Mouse (Mus musculus) CH12F3 (cell line): ENCODE measurements around the gene Nxt1.

ENCODE experiments used
- in situ Hi-C: fragments of 300-500 bp; cut with MboI; formaldehyde crosslinking; loops from 2 replicates; pipeline ENCODE4 v1.14.3; 2020; ENCODE audit warnings: low sequenced_read_pairs

Nxt1 gene

DNA sequence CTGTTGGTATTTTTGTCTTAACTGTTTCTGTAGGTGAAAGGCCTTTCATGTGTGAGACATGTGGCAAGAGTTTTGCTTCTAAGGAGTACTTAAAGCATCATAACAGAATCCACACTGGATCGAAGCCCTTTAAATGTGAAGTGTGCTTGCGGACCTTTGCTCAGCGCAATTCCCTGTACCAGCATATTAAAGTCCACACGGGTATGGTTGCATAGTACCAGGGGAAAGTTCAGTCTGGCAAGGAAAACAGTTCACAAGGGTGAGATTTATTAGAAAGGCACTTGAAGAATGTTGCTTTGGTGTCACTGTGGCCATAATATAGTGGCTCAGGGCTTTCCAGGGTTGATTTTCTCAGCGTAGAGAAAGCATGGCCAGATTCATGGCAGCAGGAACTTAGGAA is 15.6 kb downstream of the Nxt1 start:
- in situ Hi-C loops = no loop called here

DNA sequence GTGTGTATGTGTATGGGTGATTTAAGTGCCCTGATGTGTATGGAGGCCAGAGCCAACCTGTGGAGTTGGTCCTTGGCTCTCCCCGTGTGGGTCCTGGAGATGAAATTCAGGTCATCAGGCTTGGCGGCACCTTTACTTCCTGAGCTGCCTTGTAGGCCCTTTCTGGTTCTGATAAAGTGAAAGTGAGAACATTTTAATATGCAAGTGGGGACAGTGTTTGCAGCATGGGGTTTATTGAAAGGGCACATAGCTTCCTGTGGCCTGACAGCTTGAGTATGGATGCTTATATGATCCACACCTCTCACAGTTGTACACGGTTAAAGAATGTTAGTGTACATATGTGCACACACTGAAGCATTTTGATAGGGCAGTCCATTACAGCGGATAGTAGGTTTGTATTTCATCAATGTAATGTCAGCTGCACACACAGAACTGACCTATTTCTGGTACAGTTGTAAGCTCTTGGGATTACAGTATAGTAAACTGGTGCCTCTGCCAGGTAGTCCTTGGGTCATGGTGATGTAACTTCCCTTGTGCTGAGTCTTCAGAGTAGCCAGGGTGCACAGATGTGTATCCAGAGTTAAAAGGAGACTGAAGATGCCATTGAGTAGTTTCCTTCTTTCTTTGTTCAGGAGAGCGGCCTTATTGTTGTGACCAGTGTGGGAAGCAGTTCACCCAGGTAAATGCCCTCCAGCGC is 17.2 kb downstream of the Nxt1 start:
- in situ Hi-C loops = no loop called here

DNA sequence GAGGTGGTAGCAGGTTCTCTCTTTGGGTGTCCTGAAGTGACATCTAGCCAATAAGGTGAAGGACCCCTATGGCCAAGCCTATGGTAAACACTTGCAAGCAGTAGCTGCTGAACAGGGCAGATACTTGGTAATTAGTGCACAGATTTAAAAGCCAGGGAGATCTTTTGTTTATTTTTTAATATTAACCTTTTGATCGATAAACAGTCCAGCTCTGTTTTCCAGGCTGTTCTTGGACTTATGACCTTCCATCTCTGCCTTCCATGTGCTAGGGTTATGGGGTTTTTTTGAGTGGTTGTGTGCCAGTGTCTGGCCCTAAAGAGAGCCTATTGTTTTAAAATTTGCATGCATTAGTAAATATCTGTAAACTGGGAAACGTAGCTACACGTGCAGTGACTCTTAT is 17.9 kb downstream of the Nxt1 start:
- in situ Hi-C loops = no loop called here

DNA sequence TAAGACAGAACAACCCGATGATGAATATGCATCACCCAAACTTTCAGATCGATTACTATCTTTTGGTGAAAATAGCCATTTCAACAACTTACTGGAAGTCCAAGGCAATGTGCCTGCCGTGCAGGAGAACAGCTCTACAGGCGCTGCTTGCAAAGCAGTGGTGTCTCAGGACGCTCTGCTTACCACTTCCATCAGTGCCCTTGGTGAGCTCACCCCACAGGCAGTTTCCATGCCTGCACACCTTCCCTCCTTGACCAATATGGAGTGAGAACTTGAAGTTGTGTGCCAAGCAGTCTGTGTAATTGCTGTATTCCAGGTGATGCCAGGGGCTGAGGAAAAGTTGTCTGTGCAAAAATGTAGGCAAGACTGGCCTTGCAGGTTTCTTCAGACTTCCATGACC is 18.4 kb downstream of the Nxt1 start:
- in situ Hi-C loops = no loop called here

DNA sequence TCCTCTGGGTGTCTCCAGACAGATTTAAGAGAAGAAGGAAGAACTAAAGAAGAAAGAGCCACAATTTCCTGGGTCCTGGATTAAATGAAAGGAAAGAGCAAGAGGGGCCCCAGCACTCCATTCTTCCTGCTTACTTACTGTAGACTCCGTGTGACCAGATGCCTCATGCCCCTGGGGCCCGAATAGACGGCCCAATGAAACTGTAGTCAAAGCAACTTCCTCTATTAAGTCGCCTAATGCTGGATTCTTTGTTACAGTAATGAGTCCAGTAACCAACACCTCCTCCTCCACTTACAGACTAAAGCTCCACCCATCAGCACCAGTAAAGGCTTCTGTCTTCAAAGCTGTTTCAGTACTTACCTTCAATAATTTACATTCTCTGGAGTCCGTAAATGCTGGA is 26.2 kb downstream of the Nxt1 start:
- in situ Hi-C loops = no loop called here

DNA sequence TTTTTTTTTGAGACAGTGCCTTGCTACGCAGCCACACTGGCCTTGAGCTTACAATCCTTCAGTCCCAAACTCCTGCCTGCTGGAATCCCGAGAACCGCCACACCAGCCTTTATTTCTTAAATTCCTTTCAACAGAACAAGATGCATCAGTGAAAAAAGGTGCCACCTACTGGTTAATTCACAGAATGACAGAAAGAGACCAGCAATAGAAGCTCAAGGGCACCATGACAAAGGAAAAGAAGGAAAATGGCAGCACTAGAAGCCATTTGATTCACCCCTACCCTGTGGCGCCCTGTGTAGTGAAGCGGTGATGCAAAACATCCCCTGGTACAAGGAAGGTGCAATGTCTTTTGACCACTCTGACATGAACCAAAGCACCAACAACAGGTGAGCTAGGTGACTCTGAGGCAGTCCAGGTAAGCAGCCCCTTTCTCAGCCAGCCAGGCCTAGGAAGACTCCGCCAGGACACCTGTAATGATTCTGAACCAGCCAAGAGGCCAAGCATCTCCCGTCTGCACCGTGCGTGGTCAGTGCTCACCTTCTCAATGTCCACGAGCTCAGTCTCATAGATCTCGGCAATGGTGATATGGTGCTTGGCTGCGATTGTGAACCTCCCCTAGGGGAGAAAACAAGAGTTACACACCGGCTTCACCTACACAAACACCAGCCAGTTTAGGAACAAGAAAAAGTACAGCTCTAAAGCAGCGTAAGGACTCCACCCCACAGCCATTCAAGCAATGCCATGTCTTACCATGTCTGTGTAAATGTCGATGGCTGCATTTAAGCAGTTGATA is 34.2 kb downstream of the Nxt1 start:
- in situ Hi-C loops = loop anchor here (25.0 kb wide), 1 partner anchor 594 kb away; no protein-coding TSS in a partner anchor

DNA sequence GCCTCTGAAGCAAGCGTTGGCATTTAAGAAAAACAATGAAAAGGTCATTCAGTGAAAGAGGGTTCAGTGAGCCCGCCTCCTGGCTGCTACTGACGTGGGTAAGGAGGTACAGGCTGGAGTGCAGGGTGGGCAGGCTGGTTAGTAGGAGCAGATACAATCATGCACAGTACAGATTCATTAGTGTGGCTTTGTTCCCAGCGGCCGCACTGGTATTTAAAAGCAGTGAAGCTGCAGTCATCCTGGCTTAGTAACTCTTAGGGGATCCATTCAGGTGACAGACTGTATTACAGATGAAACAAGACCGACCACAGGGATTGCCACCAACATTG is 34.8 kb downstream of the Nxt1 start:
- in situ Hi-C loops = loop anchor here (25.0 kb wide), 1 partner anchor 595 kb away; no protein-coding TSS in a partner anchor

DNA sequence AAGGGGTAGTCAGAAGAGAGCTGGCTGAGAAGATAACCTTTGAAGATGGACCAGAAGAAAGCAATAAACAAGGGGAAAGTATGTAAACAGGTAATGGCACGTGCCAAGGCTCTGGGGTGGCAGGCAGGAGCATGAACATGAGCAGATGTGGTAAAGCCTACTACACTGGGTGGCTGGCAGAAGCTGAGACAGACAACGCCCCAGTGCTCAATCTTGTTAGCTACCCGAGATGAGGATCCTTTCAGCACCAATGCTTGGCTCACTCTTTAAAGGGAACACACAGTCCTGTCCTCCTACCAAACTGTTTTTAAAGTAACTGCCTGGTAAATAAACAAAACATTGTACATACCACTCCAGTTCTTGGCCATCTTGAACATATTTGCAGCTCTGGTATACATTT is 39.9 kb downstream of the Nxt1 start:
- in situ Hi-C loops = loop anchor here (25.0 kb wide), 1 partner anchor 600 kb away; no protein-coding TSS in a partner anchor

DNA sequence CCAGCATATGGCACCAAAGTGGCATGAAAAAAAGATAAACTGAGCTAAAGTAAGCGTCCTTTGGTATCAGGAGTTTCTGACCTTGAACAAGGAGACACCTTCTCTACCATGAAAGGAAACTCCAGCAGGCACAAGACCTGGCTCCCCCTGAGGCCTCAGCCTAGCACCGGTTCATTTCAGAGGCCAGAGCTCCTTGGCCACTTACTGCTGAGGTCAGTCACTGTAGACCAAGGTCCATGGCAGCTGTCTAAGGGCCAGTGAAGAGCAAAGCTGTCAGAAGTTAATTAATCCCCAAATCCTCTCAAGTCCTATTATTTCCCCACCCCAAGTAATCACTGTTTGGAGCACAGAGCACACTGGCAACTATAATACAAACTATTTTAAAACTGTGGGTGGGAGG is 44.7 kb downstream of the Nxt1 start:
- in situ Hi-C loops = loop anchor here (25.0 kb wide), 1 partner anchor 605 kb away; no protein-coding TSS in a partner anchor

DNA sequence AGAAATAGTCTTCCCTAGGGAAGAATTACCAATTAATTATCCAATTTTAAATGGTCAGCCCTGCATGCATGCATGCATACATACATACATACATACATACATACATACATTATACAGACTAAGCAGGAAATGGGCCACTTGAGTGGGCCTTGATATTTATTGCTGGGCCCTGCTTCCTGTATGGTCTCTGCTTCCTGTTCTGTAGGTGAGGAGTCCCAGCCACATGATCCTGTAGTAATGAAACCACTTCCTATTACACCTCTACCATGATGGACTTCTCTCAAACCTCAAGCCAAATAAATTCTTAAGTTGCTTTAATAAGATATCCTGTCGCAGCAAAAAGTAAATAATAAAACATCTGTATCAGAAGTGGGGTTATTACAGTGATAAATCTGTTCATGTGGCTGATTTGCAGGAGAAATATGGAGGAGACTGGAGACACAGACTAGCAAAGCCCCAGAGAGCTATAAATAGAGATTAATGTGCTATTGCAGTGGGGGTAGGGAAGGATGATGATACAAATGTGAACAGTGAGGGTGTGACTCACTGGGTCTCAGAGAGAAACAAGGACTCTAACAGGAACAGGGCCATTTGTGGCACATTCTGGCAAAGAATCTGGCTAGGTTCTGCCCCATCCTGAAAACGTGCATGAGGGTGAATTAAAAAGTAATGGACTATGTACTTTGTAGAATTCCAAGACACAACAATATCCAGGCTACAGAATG is 47.0 kb downstream of the Nxt1 start:
- in situ Hi-C loops = loop anchor here (25.0 kb wide), 1 partner anchor 607 kb away; no protein-coding TSS in a partner anchor
